Mouse (Mus musculus) ES-CJ7 (cell line): ENCODE measurements around the gene Cdon.
"Not testable (repeated sequence)": the region's sequence is repeated elsewhere in the genome, so short reads cannot be mapped to it uniquely, and the experiment has no call there.

ENCODE experiments used
- DNase-seq: peaks from one replicate; pipeline ENCODE4 v3.0.0; 2011; ENCODE audit warnings: low read depth, low spot score

The Cdon gene

DNA sequence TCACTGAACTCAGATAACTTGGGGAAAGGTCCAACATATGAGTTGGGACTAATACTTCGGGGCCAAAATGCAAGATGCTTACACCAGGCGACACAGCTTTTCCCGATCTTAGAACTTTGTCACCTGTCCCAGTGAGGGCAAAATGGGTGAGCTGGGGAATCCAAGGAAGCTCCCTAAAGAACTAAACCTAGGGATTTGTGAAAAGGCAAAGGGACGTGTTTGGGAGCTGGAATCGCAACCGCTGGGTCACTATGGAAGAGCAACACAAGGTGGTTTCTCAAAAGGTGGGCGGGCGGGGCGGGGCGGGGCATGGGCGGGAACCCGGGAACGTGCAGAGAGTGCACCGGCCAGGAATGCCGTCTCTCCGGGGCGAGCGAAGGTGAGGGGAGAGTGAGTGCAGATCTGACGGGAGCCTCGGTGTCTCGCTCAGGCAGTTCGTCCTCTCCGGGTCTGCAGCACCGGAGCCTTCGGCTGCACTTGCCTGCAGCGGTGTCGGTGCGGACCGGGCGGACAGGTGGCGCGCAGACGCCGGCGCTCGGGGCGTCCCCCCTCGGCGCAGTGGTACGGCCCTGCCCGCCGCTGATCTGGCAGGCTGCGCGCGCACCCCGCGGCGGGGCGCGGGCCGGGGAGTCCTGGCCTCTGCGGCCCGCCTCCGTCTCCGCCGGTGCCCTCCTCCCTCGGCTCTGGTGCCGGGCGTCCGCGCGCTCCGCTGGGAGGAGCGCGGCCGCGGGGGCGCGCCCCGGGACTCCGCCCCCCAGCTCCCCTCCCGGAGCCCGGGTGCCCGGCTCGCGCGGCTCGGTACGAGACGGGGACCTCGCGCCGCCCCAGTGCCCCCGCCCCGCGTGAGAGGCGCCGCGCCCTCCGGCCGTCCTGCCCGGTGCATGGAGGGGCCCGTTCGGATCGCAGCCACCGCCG is at the start of gene Cdon:
TSS of gene Cdon (plus strand) at position 324 of the 915 bp plus-strand sequence.
- peak; percentile 80 for DNase-seq

DNA sequence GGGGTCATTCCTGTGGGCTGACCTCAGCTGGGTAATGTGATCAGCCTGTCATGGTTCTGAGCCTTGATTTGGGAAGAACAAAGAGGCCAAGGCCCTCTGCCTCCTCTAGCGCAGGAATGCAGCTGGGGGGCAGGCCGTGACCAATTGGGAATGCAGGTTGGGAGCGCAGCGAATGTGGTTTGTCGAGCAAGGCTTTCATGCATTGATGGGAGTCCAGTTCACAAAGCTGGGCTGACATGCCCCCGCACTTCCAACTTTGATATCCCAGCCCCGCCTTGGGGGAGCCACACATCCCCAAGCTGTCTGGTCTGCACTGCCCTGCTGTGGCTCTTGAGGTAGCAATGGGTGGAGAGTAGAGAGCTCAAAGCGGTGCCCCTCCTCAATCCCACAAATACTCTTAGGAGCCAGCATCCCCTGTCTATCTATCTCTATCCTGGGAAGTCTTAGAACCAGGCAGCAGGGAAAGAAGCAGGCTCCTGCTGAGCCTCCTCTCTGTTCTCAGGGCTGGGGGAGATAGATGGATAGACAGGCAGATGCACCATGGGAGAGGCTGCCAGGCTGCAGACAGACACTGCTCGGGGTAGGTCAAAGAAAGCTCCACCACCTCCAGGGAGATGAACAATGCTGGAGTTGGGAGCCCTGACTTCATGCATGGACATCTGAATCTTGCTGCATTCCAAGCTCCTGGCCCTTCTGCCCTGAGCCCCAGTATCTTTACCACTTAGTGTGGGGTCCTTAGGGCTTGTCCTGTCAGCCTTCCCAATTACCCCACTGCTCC is 48.4 kb upstream of the Cdon start:
- DNase-seq, result no peak

DNA sequence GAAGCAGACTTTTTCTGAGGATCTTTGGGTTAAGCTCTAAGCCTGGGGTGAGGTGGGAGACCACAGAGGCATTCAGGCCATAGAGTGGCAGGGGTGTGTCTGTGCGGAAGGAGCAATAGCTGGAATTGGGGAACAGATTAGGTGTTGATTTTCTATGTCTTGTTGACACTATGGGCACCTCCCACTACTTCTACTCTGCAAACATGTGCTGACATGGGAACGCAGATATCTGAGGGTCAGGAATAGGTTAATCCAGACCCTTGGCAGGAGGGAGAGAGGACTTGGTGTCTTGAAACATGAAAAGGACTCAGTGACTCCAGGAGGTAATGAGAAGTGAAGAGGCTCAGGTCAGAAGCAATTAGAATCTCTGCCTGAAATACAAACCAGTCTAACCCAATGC is 43.0 kb upstream of the Cdon start:
- no peak for DNase-seq

GRCm38 (mm10) chr9:35378991-35379390 is 41.9 kb upstream of the Cdon start:
- no peak for DNase-seq

GRCm38 (mm10) chr9:35399896-35400295 is 21.0 kb upstream of the Cdon start:
- DNase-seq, result no peak

DNA sequence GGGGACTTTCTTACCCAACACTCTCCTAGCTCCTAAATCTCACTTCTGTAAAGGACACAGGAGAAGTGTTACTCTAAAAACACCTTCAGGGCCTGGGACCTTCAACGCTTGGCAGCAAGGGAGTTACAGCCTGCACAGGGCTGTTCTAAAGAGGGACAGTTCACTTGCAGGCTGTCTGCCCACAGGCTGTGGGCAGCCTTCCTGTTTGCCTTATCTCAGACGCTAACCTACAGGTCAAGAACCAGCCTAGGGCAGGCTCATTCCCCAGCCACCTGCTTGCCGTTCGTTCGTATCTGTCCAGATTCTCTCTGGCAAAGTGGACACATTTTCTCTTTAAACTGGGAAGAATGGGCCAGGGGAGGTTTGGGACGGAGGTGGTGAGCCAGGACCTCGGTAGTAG is 20.5 kb upstream of the Cdon start:
- no peak for DNase-seq

GRCm38 (mm10) chr9:35400831-35401230 is 20.1 kb upstream of the Cdon start:
- DNase-seq, result no peak

DNA sequence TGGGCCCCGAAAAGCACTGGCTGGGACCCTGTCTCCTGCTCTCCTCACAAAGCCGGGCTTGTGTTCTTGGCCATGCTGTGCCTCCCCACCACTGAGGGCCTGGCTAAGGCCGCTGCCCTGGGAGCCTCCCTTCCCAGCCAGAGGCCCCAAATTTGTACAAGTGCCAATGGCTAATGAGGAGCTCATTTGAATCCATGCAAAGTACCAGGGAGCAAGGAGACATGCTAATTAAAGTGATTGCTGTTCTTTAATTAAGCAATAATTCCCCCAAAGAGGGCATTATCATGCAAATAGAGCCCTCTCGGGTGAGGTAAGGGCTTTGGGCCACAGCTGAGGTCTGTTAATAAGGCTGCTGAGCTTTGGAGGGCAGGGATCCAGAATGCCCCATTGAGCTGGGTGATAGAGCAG is 18.3 kb upstream of the Cdon start:
- peak; percentile 20 for DNase-seq

DNA sequence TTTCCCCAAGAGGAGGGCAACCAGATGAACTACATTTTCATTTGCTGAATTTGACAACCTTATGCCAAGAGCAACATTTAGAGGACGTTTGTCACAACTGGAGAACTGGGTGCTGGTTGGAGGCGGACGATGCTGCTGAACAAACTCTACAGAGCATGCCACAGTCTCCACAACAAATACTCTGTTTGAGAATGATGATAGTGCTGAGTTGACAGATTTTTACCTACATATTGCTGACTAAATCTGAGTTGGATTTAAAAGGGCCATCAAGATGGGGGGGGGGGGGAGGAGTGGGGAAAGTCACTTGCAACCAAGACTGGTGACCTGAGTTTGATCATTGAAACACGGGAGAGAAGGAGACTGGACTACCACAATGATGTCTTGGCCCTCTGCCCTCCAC is 17.4 kb upstream of the Cdon start:
- no peak for DNase-seq

- DNase-seq, result no peak
Measured at GRCm38 (mm10) chr9:35405038-35405905, 15.7 kb upstream of the Cdon start.

- no peak for DNase-seq
Measured at GRCm38 (mm10) chr9:35411225-35411965, 9.5 kb upstream of the Cdon start.

GRCm38 (mm10) chr9:35411975-35412374 is 9.0 kb upstream of the Cdon start:
- DNase-seq, result no peak

DNA sequence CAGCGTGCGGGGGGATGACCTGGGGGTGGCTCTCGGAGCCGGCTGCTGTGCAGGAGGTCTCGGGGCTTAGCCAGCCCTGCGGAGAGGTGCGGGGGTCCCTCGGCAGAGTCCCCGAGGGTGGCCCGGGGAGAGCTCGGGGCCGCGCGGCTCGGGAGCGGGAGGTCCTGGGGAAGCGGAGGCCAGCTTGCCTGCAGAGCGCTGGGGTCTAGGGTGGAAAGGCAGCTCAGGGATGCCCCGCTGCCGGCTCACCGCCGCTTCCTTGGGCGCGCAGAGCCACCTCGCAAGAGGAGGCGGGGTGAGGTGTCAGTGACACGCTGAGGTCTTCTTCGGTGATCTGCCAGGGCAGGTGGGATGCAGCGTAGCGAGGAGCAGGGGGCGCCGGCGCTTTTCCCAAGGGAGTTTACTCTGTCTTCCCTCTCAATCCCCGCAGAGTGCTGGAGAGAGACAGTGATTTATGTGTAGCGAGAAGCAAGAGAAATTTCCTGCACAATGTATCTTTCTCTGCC is 855 bp downstream of the Cdon start:
- peak; percentile 58 for DNase-seq

- DNase-seq, result no peak
Measured at GRCm38 (mm10) chr9:35422405-35422941, 1.5 kb downstream of the Cdon start.

DNA sequence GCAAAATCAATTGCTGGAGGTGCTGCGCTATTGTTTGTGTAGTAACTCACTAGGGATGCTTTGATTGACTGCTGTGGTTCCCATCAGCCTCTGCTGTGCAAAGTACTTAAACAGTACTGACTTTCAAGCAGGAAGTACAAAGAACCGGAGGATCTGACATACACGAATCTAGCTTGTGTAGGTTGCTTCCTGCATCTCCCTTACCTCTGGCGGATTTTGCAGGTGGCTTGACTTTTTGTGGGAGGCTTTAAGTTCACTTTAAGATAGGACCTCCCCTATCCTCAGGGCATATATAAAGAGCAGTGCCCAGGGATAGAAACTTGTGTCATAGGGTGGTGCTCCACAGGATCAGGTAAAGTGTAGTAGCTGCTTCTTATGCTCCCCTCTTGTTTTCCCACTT is 2.3 kb downstream of the Cdon start:
- DNase-seq, result no peak

GRCm38 (mm10) chr9:35424671-35425070 is 3.7 kb downstream of the Cdon start:
- peak; percentile 11 for DNase-seq

DNA sequence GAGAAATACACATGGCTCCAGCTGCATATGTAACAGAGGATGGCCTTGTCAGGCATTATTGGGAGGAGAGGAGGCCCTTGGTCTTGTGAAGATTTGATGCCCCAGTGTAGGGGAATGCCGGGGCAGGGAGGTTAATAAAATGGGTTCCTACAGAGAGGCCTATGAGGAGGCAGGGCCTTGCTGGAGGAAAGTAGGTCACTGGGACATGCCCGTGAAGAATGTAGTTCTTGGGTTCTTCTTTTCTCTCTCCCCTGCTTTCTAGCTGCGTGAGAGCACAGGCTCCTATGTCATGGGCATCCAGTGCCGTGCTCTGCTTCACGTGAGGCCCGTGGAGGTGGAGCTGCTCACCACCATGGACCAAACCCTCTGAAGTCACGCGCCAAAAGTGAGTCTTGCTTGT is 9.5 kb downstream of the Cdon start:
- no peak for DNase-seq

- DNase-seq, result no peak
Measured at GRCm38 (mm10) chr9:35431396-35431795, 10.5 kb downstream of the Cdon start.

- not testable (repeated sequence) for DNase-seq
Measured at GRCm38 (mm10) chr9:35432717-35433297, 11.9 kb downstream of the Cdon start.

- DNase-seq, result no peak
Measured at GRCm38 (mm10) chr9:35434340-35434739, 13.4 kb downstream of the Cdon start.
